Mouse (Mus musculus): ENCODE results near the gene Mettl21a. TPM values are rescaled to one million over a fixed set of nuclear protein-coding genes. Genes with fewer than 3 reads are reported as not detected.

The Mettl21a gene
- polyA plus RNA-seq, 1 experiment from 2014 or later: 7.8 TPM

DNA sequence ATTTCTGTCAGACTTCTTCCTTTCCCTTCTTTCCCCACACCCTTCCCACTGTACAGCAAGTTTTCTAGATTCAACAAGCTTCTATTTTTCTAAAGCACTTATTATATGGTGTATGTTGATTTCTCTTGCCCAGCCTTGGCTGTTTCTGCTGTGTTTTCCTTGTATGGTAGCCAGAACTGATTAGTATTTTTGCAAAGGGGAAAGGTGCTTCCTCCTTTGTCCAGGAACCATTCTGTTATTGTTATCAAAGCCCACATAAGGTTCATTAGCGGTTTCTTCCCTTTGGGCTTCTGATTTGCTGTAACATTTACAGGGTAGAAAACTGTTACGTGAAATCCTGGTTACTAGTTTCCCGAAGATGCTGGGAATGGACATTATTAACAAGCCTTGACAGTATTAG is 56.9 kb downstream of the Mettl21a start:
- Histone ChIP-seq H3K4me3 (replicated peaks) (no peak overlapping the region), H3K9ac (no peak overlapping the region), H3K4me1 (replicated peaks) (no peaks in the 10 kb centered on the region), H3K4me2 (no peak overlapping the region), H3K36me3 (peaks cover 28% of the 10 kb centered on the region), H3K9me3 (replicated peaks) (no peaks in the 10 kb centered on the region), H3K27me3 (no peaks in the 10 kb centered on the region), H3K27ac (no peak overlapping the region)
- no peak for ATAC-seq (ENCODE audit: low read depth)
- no peak for DNase-seq
- WGBS (ENCODE audit: insufficient replicate concordance): 78% methylated on average over 3 of the region's 3 CpGs

Other genes starting within 250 kb of the Mettl21a start
- 11.4 and 15.2 TPM in 2 replicates for gene Creb1, start 84.6 kb downstream of the Mettl21a start, polyA plus RNA-seq (2015; fragmentation: Nextera tagmentation; extraction: Ambion mirVana)
- 0.87 and 1.1 TPM in 2 replicates for gene Ccnyl1, start 73.2 kb upstream of the Mettl21a start, polyA plus RNA-seq (2015; fragmentation: Nextera tagmentation; extraction: Ambion mirVana)
- 2.2 and 2.3 TPM in 2 replicates for gene Fzd5, start 120.5 kb upstream of the Mettl21a start, polyA plus RNA-seq (2015; fragmentation: Nextera tagmentation; extraction: Ambion mirVana)